Mouse (Mus musculus): ENCODE data around the gene Lefty1.
"Not testable (repeated sequence)": the region's sequence is repeated elsewhere in the genome, so short reads cannot be mapped to it uniquely, and the experiment has no call there.

Lefty1 gene

DNA sequence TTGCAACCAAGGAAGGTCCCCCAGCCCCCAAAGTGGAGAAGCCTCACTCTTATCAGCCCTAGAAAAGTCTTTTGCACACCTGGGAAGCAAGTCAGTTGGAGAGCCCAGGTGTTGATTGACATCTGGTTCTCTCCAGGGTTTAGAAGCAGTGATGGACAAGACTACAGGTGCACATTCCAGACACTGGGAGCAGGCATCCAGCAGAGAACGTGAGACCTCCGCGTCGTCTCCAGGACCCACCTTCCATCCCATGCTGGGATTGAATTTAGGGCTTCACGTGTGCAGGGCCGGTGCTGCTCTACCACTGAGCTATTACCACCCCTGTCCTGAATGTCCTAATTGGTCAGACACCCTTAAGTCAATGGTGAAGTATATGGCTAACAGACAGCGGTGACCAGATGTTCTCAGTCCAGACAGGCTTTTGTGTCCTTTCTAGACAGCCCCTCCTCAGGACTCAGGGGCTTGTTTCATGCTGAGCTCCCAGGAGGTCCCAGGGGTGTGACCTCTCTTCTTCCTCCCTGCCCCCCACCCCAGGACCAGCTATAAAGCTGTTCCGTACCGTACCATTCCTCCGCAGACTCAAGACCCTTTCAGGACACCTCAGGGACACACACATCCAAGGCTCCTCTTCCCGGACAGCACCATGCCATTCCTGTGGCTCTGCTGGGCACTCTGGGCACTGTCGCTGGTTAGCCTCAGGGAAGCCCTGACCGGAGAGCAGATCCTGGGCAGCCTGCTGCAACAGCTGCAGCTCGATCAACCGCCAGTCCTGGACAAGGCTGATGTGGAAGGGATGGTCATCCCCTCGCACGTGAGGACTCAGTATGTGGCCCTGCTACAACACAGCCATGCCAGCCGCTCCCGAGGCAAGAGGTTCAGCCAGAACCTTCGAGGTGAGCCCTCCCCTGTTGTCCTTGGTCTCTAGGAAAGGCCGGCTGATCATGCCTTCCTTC, at the start of gene Lefty1:
Lefty1 (plus strand) TSS at position 556 of the 953 bp plus-strand sequence.
- DNase-seq (ENCODE audit: low spot score in 2 of 2), result no peak

DNA sequence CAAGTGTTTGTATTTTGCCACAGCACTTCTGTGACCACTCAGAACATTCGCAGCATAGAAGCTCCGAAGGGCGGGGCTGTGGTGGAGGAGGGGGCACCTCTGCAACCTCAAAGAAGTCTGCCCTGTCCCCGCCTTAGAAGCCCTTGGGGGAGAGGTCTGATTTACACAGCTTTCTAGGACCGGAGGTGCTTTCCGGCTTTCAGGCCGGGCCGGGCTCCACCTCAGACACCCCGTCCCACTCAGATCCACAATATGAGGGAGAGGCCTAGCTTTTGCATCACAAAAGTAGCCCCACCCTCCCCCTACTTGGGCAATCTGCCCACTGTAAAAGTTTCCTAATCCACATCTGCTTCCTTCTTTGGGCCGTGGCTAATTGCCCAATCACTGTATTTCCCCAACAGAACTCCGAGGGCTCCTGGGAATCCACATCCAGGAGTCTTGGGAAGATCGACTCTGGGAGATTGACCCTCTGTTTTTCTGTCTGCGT, 46.2 kb upstream of the Lefty1 start:
- DNase-seq (ENCODE audit: low spot score in 2 of 2), result no peak

- no peak for DNase-seq (ENCODE audit: low spot score in 2 of 2)
Observed at GRCm38 (mm10) chr1:180889172-180889571, 45.6 kb upstream of the Lefty1 start.

GRCm38 (mm10) chr1:180889841-180890240, 45.0 kb upstream of the Lefty1 start:
- no peak for DNase-seq (ENCODE audit: low spot score in 2 of 2)

- DNase-seq (ENCODE audit: low spot score in 2 of 2), result no peak
Observed at GRCm38 (mm10) chr1:180892808-180893207, 42.0 kb upstream of the Lefty1 start, which contains the start of gene Lefty2. Lefty2 (plus strand) TSS chr1:180893108.

GRCm38 (mm10) chr1:180894088-180894987, 40.5 kb upstream of the Lefty1 start:
- not testable (repeated sequence) for DNase-seq (ENCODE audit: low spot score in 2 of 2)

DNA sequence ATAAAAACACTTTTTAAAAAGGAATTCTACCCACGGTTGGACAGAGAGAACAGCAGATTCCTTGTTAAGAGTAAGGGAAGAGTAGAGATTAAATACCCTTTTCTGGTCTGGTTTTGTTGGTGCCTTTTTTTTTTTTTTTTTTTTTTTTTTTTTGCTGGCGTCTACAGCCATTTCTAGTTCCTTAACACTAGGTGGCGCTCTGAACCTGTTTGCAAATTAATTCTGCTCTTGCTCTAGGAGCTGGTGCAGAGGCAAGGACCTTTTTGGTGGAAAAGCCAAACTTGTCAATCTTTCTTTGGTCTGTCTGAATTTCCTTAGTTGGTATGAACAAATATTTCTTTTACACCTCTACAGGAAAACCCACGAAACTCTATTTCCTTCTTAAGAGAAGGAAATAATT, 33.7 kb upstream of the Lefty1 start:
- no peak for DNase-seq (ENCODE audit: low spot score in 2 of 2)

- no peak for DNase-seq (ENCODE audit: low spot score in 2 of 2)
Observed at GRCm38 (mm10) chr1:180902915-180903314, 31.9 kb upstream of the Lefty1 start.

- no peak for DNase-seq (ENCODE audit: low spot score in 2 of 2)
Observed at GRCm38 (mm10) chr1:180903666-180904038, 31.2 kb upstream of the Lefty1 start.

DNA sequence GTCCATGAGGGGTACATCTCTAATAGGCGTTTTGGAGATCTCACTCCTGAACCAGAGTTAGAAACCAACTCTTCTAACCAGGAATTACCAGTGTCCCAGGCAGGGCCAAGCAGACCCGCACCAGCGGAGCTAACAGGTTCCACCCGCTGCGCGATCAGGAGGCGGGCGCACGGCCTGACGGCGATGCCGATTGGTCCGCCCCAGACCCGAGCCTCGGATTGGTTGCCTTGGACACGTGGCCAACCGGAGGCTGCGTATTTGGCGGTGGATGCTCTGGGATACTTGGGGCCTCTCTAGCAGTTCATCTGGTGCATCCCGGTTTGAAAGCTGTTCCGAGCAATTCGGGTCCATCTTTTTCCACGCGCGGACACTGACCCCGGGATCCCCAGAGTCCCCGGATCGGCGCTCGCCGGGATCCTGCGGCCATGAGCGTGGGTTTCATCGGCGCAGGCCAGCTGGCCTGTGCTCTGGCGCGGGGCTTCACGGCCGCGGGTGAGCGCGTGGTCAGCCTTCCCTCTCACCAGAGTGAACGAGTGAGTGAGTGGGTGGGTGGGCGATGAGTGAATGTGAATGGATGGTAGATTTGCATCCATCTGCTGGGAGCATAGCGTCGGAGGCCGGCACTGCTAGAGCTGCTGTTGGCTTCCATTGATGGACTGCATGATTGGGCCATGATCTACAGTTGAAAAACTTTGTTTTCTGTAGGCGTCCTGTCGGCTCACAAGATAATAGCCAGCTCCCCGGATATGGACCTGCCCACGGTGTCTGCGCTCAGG, 30.6 kb upstream of the Lefty1 start, which contains the start of gene Pycr2:
Pycr2 (plus strand) TSS at position 255 of the 776 bp plus-strand sequence.
- peak; percentile 91 for DNase-seq (ENCODE audit: low spot score in 2 of 2)

- DNase-seq (ENCODE audit: low spot score in 2 of 2), result no peak
Observed at GRCm38 (mm10) chr1:180904815-180905080, 30.1 kb upstream of the Lefty1 start.

DNA sequence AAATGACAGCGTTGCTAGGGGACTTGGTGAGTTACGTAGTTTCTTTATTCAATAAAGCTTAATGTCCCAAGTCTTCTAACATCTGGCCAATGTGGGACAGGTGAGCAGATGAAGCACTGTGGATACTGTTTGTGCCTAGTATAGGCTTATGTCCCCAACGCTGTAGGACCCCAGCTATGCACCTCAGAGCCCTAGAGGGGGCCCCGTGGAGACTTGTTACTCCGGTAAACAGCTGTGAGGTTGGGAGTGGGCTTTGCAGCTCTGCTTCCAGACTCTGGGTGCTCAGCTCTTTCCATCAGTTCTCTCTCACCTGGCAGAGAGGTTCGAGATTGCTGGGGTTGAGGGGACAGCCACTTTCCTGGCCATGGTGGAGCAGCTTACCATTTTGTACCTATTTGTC, 29.5 kb upstream of the Lefty1 start:
- DNase-seq (ENCODE audit: low spot score in 2 of 2), result no peak

DNA sequence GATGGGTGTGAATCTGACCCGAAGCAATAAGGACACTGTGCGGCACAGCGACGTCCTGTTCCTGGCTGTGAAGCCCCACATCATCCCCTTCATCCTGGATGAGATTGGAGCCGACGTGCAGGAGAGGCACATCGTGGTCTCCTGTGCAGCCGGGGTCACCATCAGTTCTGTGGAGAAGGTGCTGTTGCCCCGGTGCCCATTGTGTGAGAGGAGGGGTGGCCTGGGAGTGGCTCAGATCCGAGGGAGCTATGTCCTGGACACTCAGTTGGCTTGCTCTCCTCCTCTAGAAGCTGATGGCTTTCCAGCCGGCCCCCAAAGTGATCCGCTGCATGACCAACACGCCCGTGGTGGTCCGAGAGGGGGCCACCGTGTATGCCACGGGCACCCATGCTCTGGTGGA, 28.9 kb upstream of the Lefty1 start:
- DNase-seq (ENCODE audit: low spot score in 2 of 2), result no peak

DNA sequence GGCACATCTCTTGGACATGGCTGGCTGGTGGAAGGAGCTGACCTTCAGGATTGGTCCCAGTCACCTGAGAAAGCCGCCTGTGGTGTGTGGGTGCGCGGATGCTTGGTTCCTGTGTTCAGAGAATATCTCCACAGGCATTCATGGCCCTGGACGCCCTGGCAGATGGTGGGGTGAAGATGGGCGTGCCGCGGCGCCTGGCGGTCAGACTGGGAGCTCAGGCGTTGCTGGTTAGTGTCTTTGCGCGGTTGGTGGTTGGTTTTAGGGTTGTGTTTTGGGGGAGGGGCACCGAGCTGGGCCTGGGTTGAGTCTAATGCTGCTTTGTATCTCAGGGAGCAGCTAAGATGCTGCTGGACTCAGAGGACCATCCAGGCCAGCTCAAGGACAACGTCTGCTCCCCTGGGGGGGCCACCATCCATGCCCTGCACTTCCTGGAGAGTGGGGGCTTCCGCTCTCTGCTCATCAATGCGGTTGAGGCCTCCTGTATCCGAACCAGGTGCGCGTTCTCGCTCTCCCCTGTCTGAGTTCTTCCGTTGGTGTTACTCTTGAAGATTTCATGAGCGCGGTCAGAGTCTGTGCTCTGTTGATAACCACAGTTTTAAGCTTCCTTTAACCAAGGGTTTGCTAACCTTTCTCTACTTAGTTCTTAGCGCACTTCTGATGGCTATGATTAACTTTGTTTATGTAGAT, 28.2 kb upstream of the Lefty1 start:
- DNase-seq (ENCODE audit: low spot score in 2 of 2), result no peak

DNA sequence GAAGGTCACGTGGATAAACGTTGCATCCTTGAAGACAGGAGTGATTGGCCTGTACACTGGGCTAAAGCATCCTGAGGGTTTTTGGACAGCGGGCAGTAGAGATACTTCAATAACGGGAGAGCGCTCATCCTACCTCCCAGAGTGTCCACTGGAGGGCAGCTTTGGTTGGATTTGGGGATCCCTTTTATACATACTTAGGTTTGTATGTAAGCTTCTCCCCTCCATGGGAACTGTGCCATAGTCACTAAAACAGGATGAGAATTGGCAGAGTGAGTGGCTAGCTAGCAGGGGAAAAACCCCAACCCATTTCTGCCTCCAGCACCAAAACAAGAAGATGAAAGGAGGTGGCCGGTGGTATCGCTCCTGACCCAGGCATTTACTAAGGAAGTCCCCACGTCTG, 23.7 kb upstream of the Lefty1 start:
- DNase-seq (ENCODE audit: low spot score in 2 of 2), result no peak

- no peak for DNase-seq (ENCODE audit: low spot score in 2 of 2)
Observed at GRCm38 (mm10) chr1:180911653-180912287, 23.1 kb upstream of the Lefty1 start.

GRCm38 (mm10) chr1:180912792-180913191, 22.0 kb upstream of the Lefty1 start:
- DNase-seq (ENCODE audit: low spot score in 2 of 2), result no peak

GRCm38 (mm10) chr1:180913797-180914196, 21.0 kb upstream of the Lefty1 start:
- DNase-seq (ENCODE audit: low spot score in 2 of 2), result no peak

GRCm38 (mm10) chr1:180916425-180916824, 18.4 kb upstream of the Lefty1 start:
- DNase-seq (ENCODE audit: low spot score in 2 of 2), result no peak

GRCm38 (mm10) chr1:180917053-180917452, 17.8 kb upstream of the Lefty1 start:
- no peak for DNase-seq (ENCODE audit: low spot score in 2 of 2)

GRCm38 (mm10) chr1:180919686-180920085, 15.1 kb upstream of the Lefty1 start:
- no peak for DNase-seq (ENCODE audit: low spot score in 2 of 2)

Measured in right cerebral cortex, postnatal 36 days (tissue).